Mouse (Mus musculus) induced T-regulatory cell, adult 2 months (primary cell): ENCODE results near the gene 4930442H23Rik.

ENCODE experiments used
- DNase-seq: peaks from one replicate; pipeline ENCODE4 v3.0.0-alpha.2; 2012; ENCODE audit warnings: low read depth

4930442H23Rik gene

GRCm38 (mm10) chr10:81198230-81198629 lies 14.6 kb upstream of the 4930442H23Rik start:
- DNase-seq, result peak; percentile 92

- DNase-seq, result no peak
Measured at GRCm38 (mm10) chr10:81197305-81197704, 13.7 kb upstream of the 4930442H23Rik start.

- DNase-seq, result no peak
Measured at GRCm38 (mm10) chr10:81196470-81197065, 12.9 kb upstream of the 4930442H23Rik start.

GRCm38 (mm10) chr10:81195300-81195699 lies 11.7 kb upstream of the 4930442H23Rik start:
- peak; percentile 44 for DNase-seq

- peak; percentile 85 for DNase-seq
Measured at GRCm38 (mm10) chr10:81193991-81194774, 10.5 kb upstream of the 4930442H23Rik start.

- DNase-seq, result no peak
Measured at GRCm38 (mm10) chr10:81192968-81193501, 9.4 kb upstream of the 4930442H23Rik start.

GRCm38 (mm10) chr10:81192270-81192967 lies 8.8 kb upstream of the 4930442H23Rik start:
- peak; percentile 93 for DNase-seq

GRCm38 (mm10) chr10:81191342-81191982 lies 7.8 kb upstream of the 4930442H23Rik start:
- no peak for DNase-seq

- peak; percentile 54 for DNase-seq
Measured at GRCm38 (mm10) chr10:81190912-81191321, 7.3 kb upstream of the 4930442H23Rik start.

GRCm38 (mm10) chr10:81190236-81190911 lies 6.7 kb upstream of the 4930442H23Rik start:
- DNase-seq, result peak; percentile 66

- no peak for DNase-seq
Measured at GRCm38 (mm10) chr10:81189821-81190220, 6.2 kb upstream of the 4930442H23Rik start.

GRCm38 (mm10) chr10:81187161-81187560 lies 3.5 kb upstream of the 4930442H23Rik start:
- no peak for DNase-seq

GRCm38 (mm10) chr10:81184765-81185164 lies 1.1 kb upstream of the 4930442H23Rik start:
- DNase-seq, result no peak

GRCm38 (mm10) chr10:81182336-81183333 lies 1.0 kb downstream of the 4930442H23Rik start, which contains the start of gene Dapk3:
TSS of gene Dapk3 (plus strand) at chr10:81183005.
- peak; percentile 100 for DNase-seq

GRCm38 (mm10) chr10:81181860-81182259 lies 1.8 kb downstream of the 4930442H23Rik start:
- peak; percentile 37 for DNase-seq

GRCm38 (mm10) chr10:81180946-81181345 lies 2.7 kb downstream of the 4930442H23Rik start:
- peak; percentile 31 for DNase-seq

GRCm38 (mm10) chr10:81179451-81180342 lies 4.0 kb downstream of the 4930442H23Rik start:
- peak; percentile 35 for DNase-seq

GRCm38 (mm10) chr10:81178927-81179326 lies 4.7 kb downstream of the 4930442H23Rik start:
- no peak for DNase-seq
